Mouse (Mus musculus): ENCODE data around the gene 1700019D03Rik. TPM values are rescaled to one million over a fixed set of nuclear protein-coding genes. Genes with fewer than 3 reads are reported as not detected.

Gene 1700019D03Rik
- polyA plus RNA-seq (2012; ENCODE audit: low replicate concordance): 0.08 TPM in 1 of 2 replicates, not detected in the other

GRCm38 (mm10) chr1:53020079-53020478 is at the start of gene 1700019D03Rik:
Gene 1700019D03Rik, minus strand, starts transcription at chr1:53020179.

DNA sequence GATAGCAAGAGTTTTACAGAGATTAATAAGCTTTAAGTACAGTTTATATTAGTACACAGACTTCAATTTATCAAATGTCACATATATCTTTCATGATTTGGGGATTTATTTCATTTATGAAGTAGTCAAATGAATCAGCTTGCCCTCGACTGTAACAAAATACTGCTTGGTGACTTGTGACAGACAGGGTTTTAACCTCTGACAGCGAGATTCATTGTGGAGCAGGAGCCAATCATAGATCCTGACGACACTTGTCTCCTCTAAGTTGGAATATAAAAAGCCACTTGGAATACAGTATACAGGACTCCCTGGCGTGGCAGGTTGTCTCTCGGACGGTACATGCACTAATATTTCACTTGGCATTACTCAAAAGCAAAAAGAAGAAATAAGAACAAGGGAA is 41.4 kb upstream of the 1700019D03Rik start, which contains the start of gene Mstn:
Gene Mstn (plus strand): TSS at position 301 of the 400 bp plus-strand sequence.

Other genes with a start within 250 kb of the 1700019D03Rik start
- gene Inpp1, start 202.5 kb downstream of the 1700019D03Rik start, polyA plus RNA-seq (2012; ENCODE audit: low replicate concordance): 0.28 TPM in 2 replicates
- gene Hibch, start 175.2 kb downstream of the 1700019D03Rik start, polyA plus RNA-seq (2012; ENCODE audit: low replicate concordance): 1.2 TPM in 1 of 2 replicates, not detected in the other
- not detected in 2 replicates for gene Mstn, start 41.5 kb upstream of the 1700019D03Rik start, polyA plus RNA-seq (2012; ENCODE audit: low replicate concordance)
- gene 1700019A02Rik, start 167.5 kb upstream of the 1700019D03Rik start, polyA plus RNA-seq (2012; ENCODE audit: low replicate concordance): not detected in 2 replicates